Mouse (Mus musculus) stomach, embryonic 15.5 days (tissue): ENCODE results near the gene Gm42906. TPM values are rescaled to one million over a fixed set of nuclear protein-coding genes. Genes with fewer than 3 reads are reported as not detected.

ENCODE experiments used
- ATAC-seq: fragments of 200-750 bp; cut with Nextera tagmentation; 2 replicates; pipeline ENCODE4 v1.8.0; 2017; ENCODE audit warnings: low read depth, moderate number of reproducible peaks, moderate TSS enrichment; ENCODE audit not compliant: insufficient read depth, low FRiP score
- H3K27ac ChIP-seq: fragments of 300-500 bp; sonication (generic); 2 replicates; pipeline ENCODE4 v1.5.1; 2015; ENCODE audit warnings: mild to moderate bottlenecking, inconsistent platforms
- H3K27me3 ChIP-seq: fragments of 300-500 bp; sonication (generic); replicated peaks from 2 replicates; pipeline ENCODE4 v1.6.1; 2015; ENCODE audit warnings: inconsistent platforms
- H3K36me3 ChIP-seq: fragments of 300-500 bp; sonication (generic); 2 replicates; pipeline ENCODE4 v1.6.1; 2015; ENCODE audit warnings: inconsistent platforms
- H3K4me1 ChIP-seq: fragments of 300-500 bp; sonication (generic); 2 replicates; pipeline ENCODE4 v1.6.1; 2015; ENCODE audit warnings: inconsistent platforms
- H3K4me2 ChIP-seq: fragments of 300-500 bp; sonication (generic); 2 replicates; pipeline ENCODE4 v1.6.1; 2015; ENCODE audit warnings: mild to moderate bottlenecking, inconsistent platforms
- H3K4me3 ChIP-seq: fragments of 300-500 bp; sonication (generic); replicated peaks from 2 replicates; pipeline ENCODE4 v1.5.1; 2015; ENCODE audit warnings: inconsistent platforms
- H3K9ac ChIP-seq: fragments of 300-500 bp; sonication (generic); 2 replicates; pipeline ENCODE4 v1.6.1; 2015; ENCODE audit warnings: inconsistent platforms
- H3K9me3 ChIP-seq: fragments of 300-500 bp; sonication (generic); 2 replicates; pipeline ENCODE4 v1.6.1; 2016; ENCODE audit warnings: inconsistent platforms
- WGBS: fragments of 180-500 bp; shearing (Covaris S2); methylation state at CpG from one replicate; pipeline ENCODE4 v1.1.7; 2015; 5-methylcytosine and 5-hydroxymethylcytosine counted together
- polyA plus RNA-seq: library from polyadenylated mRNA; unstranded; fragments of >200 nt; fragmentation: Nextera tagmentation; extraction: Ambion mirVana; gene quantifications from 2 replicates; pipeline ENCODE4 v1.2.1, GENCODE M21; 2015

Gm42906 gene
- polyA plus RNA-seq, 1 experiment from 2014 or later = not detected

- Histone ChIP-seq H3K27ac (no peak overlapping the region), H3K4me2 (no peak overlapping the region), H3K36me3 (no peaks in the 10 kb centered on the region), H3K4me1 (0 out of 2 replicates have a peak, but pooled peaks cover 5% of the 10 kb centered on the region), H3K27me3 (no peaks in the 10 kb centered on the region), H3K4me3 (no peak overlapping the region), H3K9me3 (no peaks in the 10 kb centered on the region), H3K9ac (no peak overlapping the region)
- 44% methylated on average over 1 of the region's 1 CpGs for WGBS
- 0 out of 2 replicates have a peak, but pooled peaks have one; percentile 47 for ATAC-seq
Measured at GRCm38 (mm10) chr5:151389827-151390226, 38.1 kb downstream of the Gm42906 start.

- no peaks in the 10 kb centered on the region for H3K36me3 ChIP-seq
- no peaks in the 10 kb centered on the region for H3K9me3 ChIP-seq
- H3K4me1 ChIP-seq = no peaks in the 10 kb centered on the region
- ATAC-seq = no peak
- no peaks in the 10 kb centered on the region for H3K27me3 ChIP-seq
- H3K27ac ChIP-seq = no peak overlapping the region
- WGBS = 79% methylated on average over 2 of the region's 2 CpGs
- no peak overlapping the region for H3K9ac ChIP-seq
- H3K4me2 ChIP-seq = no peak overlapping the region
- no peak overlapping the region for H3K4me3 ChIP-seq
Measured at GRCm38 (mm10) chr5:151379896-151380295, 48.1 kb downstream of the Gm42906 start.

- 74% methylated on average over 2 of the region's 2 CpGs for whole genome bisulfite sequencing
- Histone ChIP-seq H3K4me1 (no peaks in the 10 kb centered on the region), H3K4me3 (no peak overlapping the region), H3K36me3 (no peaks in the 10 kb centered on the region), H3K9me3 (no peaks in the 10 kb centered on the region), H3K4me2 (no peak overlapping the region), H3K9ac (no peak overlapping the region), H3K27me3 (no peaks in the 10 kb centered on the region), H3K27ac (no peak overlapping the region)
- no peak for ATAC-seq
Measured at GRCm38 (mm10) chr5:151379210-151379609, 48.8 kb downstream of the Gm42906 start.

- ATAC-seq = no peak
- Histone ChIP-seq H3K27me3 (no peaks in the 10 kb centered on the region), H3K36me3 (no peaks in the 10 kb centered on the region), H3K9ac (no peak overlapping the region), H3K4me1 (no peaks in the 10 kb centered on the region), H3K9me3 (no peaks in the 10 kb centered on the region), H3K4me2 (no peak overlapping the region), H3K27ac (no peak overlapping the region), H3K4me3 (no peak overlapping the region)
- 63% methylated on average over 4 of the region's 4 CpGs for WGBS
Measured at GRCm38 (mm10) chr5:151376931-151377330, 51.0 kb downstream of the Gm42906 start.

- H3K4me3 ChIP-seq = no peak overlapping the region
- ATAC-seq = no peak
- no peaks in the 10 kb centered on the region for H3K9me3 ChIP-seq
- no peaks in the 10 kb centered on the region for H3K36me3 ChIP-seq
- no peak overlapping the region for H3K27ac ChIP-seq
- no peaks in the 10 kb centered on the region for H3K4me1 ChIP-seq
- H3K9ac ChIP-seq = no peak overlapping the region
- WGBS = 58% methylated on average over 2 of the region's 2 CpGs
- no peaks in the 10 kb centered on the region for H3K27me3 ChIP-seq
- no peak overlapping the region for H3K4me2 ChIP-seq
Measured at GRCm38 (mm10) chr5:151374825-151375224, 53.1 kb downstream of the Gm42906 start.

- H3K4me1 ChIP-seq = 0 out of 2 replicates have a peak, but pooled peaks cover 3% of the 10 kb centered on the region
- no peaks in the 10 kb centered on the region for H3K9me3 ChIP-seq
- H3K36me3 ChIP-seq = no peaks in the 10 kb centered on the region
- 88% methylated on average over 2 of the region's 2 CpGs for WGBS
- H3K4me3 ChIP-seq = no peak overlapping the region
- ATAC-seq = no peak
- no peak overlapping the region for H3K4me2 ChIP-seq
- H3K27me3 ChIP-seq = no peaks in the 10 kb centered on the region
- no peak overlapping the region for H3K27ac ChIP-seq
- H3K9ac ChIP-seq = no peak overlapping the region
Measured at GRCm38 (mm10) chr5:151371130-151371529, 56.8 kb downstream of the Gm42906 start.

- no peak for ATAC-seq
- peak overlapping the region; percentile 52 for H3K4me3 ChIP-seq
- no peaks in the 10 kb centered on the region for H3K9me3 ChIP-seq
- H3K36me3 ChIP-seq = no peaks in the 10 kb centered on the region
- H3K4me2 ChIP-seq = peak overlapping the region; percentile 63
- H3K27me3 ChIP-seq = no peaks in the 10 kb centered on the region
- 38% methylated on average over 5 of the region's 5 CpGs for WGBS
- H3K9ac ChIP-seq = peak overlapping the region; percentile 69; the same call in 1 of the 2 replicates
- H3K27ac ChIP-seq = peak overlapping the region; percentile 98
- H3K4me1 ChIP-seq = 0 out of 2 replicates have a peak, but pooled peaks cover 3% of the 10 kb centered on the region
Measured at GRCm38 (mm10) chr5:151369306-151369721, 58.6 kb downstream of the Gm42906 start.

GRCm38 (mm10) chr5:151368395-151369190 is 59.4 kb downstream of the Gm42906 start:
- peak overlapping the region; percentile 52 for H3K4me3 ChIP-seq
- H3K9ac ChIP-seq = peak overlapping the region; percentile 69; the same call in 1 of the 2 replicates
- H3K27me3 ChIP-seq = no peaks in the 10 kb centered on the region
- H3K36me3 ChIP-seq = no peaks in the 10 kb centered on the region
- peak; percentile 99 for ATAC-seq
- H3K9me3 ChIP-seq = no peaks in the 10 kb centered on the region
- WGBS = under 1% methylated on average over 74 of the region's 75 CpGs
- H3K4me2 ChIP-seq = peak overlapping the region; percentile 67
- H3K4me1 ChIP-seq = 0 out of 2 replicates have a peak, but pooled peaks cover 3% of the 10 kb centered on the region
- peak overlapping the region; percentile 98 for H3K27ac ChIP-seq

- peak overlapping the region; percentile 93 for H3K27ac ChIP-seq
- peak overlapping the region; percentile 52 for H3K4me3 ChIP-seq
- H3K27me3 ChIP-seq = no peaks in the 10 kb centered on the region
- peak overlapping the region; percentile 33; the same call in 1 of the 2 replicates for H3K9ac ChIP-seq
- peak; percentile 3; the same call in 1 of the 2 replicates for ATAC-seq
- peak overlapping the region; percentile 67 for H3K4me2 ChIP-seq
- no peaks in the 10 kb centered on the region for H3K9me3 ChIP-seq
- H3K4me1 ChIP-seq = 0 out of 2 replicates have a peak, but pooled peaks cover 3% of the 10 kb centered on the region
- H3K36me3 ChIP-seq = no peaks in the 10 kb centered on the region
- 4% methylated on average over 16 of the region's 16 CpGs for WGBS
Measured at GRCm38 (mm10) chr5:151367881-151368394, 60.0 kb downstream of the Gm42906 start.

- peak overlapping the region; percentile 67 for H3K4me2 ChIP-seq
- H3K9me3 ChIP-seq = no peaks in the 10 kb centered on the region
- no peak overlapping the region for H3K9ac ChIP-seq
Measured at GRCm38 (mm10) chr5:151367317-151367716, 60.6 kb downstream of the Gm42906 start.

GRCm38 (mm10) chr5:151363343-151364000 is 64.5 kb downstream of the Gm42906 start:
- no peak overlapping the region for H3K9ac ChIP-seq
- no peak overlapping the region for H3K4me3 ChIP-seq
- WGBS = 74% methylated on average over 3 of the region's 3 CpGs
- H3K9me3 ChIP-seq = no peaks in the 10 kb centered on the region
- no peak overlapping the region for H3K4me2 ChIP-seq
- H3K27ac ChIP-seq = no peak overlapping the region
- H3K27me3 ChIP-seq = no peaks in the 10 kb centered on the region
- no peak for ATAC-seq
- H3K4me1 ChIP-seq = no peaks in the 10 kb centered on the region
- H3K36me3 ChIP-seq = no peaks in the 10 kb centered on the region

More at GRCm38 (mm10) chr5:151367317-151367716, 60.6 kb downstream of the Gm42906 start:
- peak overlapping the region; percentile 52 for H3K4me3 ChIP-seq
- H3K36me3 ChIP-seq = no peaks in the 10 kb centered on the region
- H3K27ac ChIP-seq = peak overlapping the region; percentile 93
- ATAC-seq = no peak
- 0 out of 2 replicates have a peak, but pooled peaks cover 3% of the 10 kb centered on the region for H3K4me1 ChIP-seq
- WGBS = 62% methylated on average over 1 of the region's 1 CpGs
- no peaks in the 10 kb centered on the region for H3K27me3 ChIP-seq

GRCm38 (mm10) chr5:151349616-151350015 is 78.3 kb downstream of the Gm42906 start:
- 56% methylated on average over 1 of the region's 1 CpGs for WGBS
- no peaks in the 10 kb centered on the region for H3K4me1 ChIP-seq
- H3K27ac ChIP-seq = no peak overlapping the region
- H3K9me3 ChIP-seq = no peaks in the 10 kb centered on the region
- H3K36me3 ChIP-seq = no peaks in the 10 kb centered on the region
- ATAC-seq = no peak
- no peak overlapping the region for H3K4me2 ChIP-seq
- H3K9ac ChIP-seq = no peak overlapping the region
- H3K4me3 ChIP-seq = no peak overlapping the region
- no peaks in the 10 kb centered on the region for H3K27me3 ChIP-seq
